Mouse (Mus musculus) neural tube, embryonic 11.5 days (tissue): ENCODE results near the gene Sec14l1. TPM values are rescaled to one million over a fixed set of nuclear protein-coding genes. Genes with fewer than 3 reads are reported as not detected.

Experiments
- ATAC-seq: fragments of 200-750 bp; cut with Nextera tagmentation; 2 replicates; pipeline ENCODE4 v1.8.0; 2017; ENCODE audit warnings: moderate number of reproducible peaks, mild to moderate bottlenecking, moderate TSS enrichment, moderate library complexity; ENCODE audit not compliant: insufficient read depth, low FRiP score, low TSS enrichment
- DNase-seq: peaks from one replicate; pipeline ENCODE4 v3.0.0-alpha.2; 2015; ENCODE audit warnings: low spot score
- H3K27ac ChIP-seq: fragments of 300-500 bp; sonication (generic); 2 replicates; pipeline ENCODE4 v1.5.1; 2014; ENCODE audit warnings: low read depth, mild to moderate bottlenecking, low read length
- H3K27me3 ChIP-seq: fragments of 300-500 bp; sonication (generic); 2 replicates; pipeline ENCODE4 v1.6.1; 2014; ENCODE audit warnings: mild to moderate bottlenecking, low read length, mixed read lengths; ENCODE audit not compliant: control insufficient read depth, insufficient read depth
- H3K36me3 ChIP-seq: fragments of 300-500 bp; sonication (generic); 2 replicates; pipeline ENCODE4 v1.6.1; 2014; ENCODE audit warnings: mild to moderate bottlenecking, low read length, moderate library complexity, mixed read lengths; ENCODE audit not compliant: control insufficient read depth, insufficient read depth
- H3K4me1 ChIP-seq: fragments of 300-500 bp; sonication (generic); 2 replicates; pipeline ENCODE4 v1.6.1; 2014; ENCODE audit warnings: low read length, mixed read lengths; ENCODE audit not compliant: control insufficient read depth, insufficient read depth
- H3K4me2 ChIP-seq: fragments of 300-500 bp; sonication (generic); 2 replicates; pipeline ENCODE4 v1.6.1; 2014; ENCODE audit warnings: low read depth, mild to moderate bottlenecking, moderate library complexity
- H3K4me3 ChIP-seq: fragments of 300-500 bp; sonication (generic); 2 replicates; pipeline ENCODE4 v1.5.1; 2014; ENCODE audit warnings: low read depth, low read length
- H3K9ac ChIP-seq: fragments of 300-500 bp; sonication (generic); 2 replicates; pipeline ENCODE4 v1.6.1; 2014; ENCODE audit warnings: mild to moderate bottlenecking, low read length
- H3K9me3 ChIP-seq: fragments of 300-500 bp; sonication (generic); 2 replicates; pipeline ENCODE4 v1.6.1; 2016; ENCODE audit warnings: low read length; ENCODE audit not compliant: control insufficient read depth
- WGBS: fragments of 180-500 bp; shearing (Covaris S2); extraction: QIAGEN DNeasy Blood & Tissue Kit; methylation state at CpG from one replicate; pipeline ENCODE4 v1.1.7; 2014; 5-methylcytosine and 5-hydroxymethylcytosine counted together
- polyA plus RNA-seq: library from polyadenylated mRNA; unstranded; fragments of >200 nt; fragmentation: Nextera tagmentation; extraction: Ambion mirVana; gene quantifications from 2 replicates; pipeline ENCODE4 v1.2.1, GENCODE M21; 2014

Sec14l1 gene
- polyA plus RNA-seq, 1 experiment from 2014 or later = 44.2 TPM

DNA sequence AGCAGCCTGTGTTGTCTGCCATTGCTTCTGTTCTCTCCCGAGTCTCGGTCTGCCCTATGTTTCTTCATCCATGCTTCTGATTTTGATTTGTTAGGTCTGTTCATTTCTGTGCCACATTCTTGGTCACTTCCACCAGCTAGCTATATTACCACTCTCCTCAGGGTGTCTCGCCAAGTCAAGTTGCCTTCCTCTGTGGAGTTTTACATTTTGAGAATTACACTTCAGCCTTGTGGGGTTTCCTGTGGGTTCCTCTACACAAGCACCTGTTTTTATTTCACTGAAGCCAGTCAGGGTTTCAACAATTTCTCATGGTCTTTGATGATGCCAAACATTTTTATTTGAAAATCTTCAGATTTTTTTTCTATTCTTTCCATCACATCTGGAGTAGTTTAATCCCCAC lies 67.8 kb downstream of the Sec14l1 start:
- WGBS = 90% methylated on average over 3 of the region's 3 CpGs
- no peak for ATAC-seq

GRCm38 (mm10) chr11:117183299-117183698 lies 68.3 kb downstream of the Sec14l1 start:
- Histone ChIP-seq H3K4me3 (no peak overlapping the region), H3K9me3 (0 out of 2 replicates have a peak, but pooled peaks cover 2% of the 10 kb centered on the region), H3K4me1 (no peaks in the 10 kb centered on the region), H3K4me2 (no peak overlapping the region), H3K36me3 (no peaks in the 10 kb centered on the region), H3K9ac (no peak overlapping the region), H3K27ac (no peak overlapping the region), H3K27me3 (no peaks in the 10 kb centered on the region)
- DNase-seq = no peak
- 82% methylated on average over 2 of the region's 3 CpGs for WGBS
- ATAC-seq = no peak

More for the DNA sequence above, 67.8 kb downstream of the Sec14l1 start:
- Histone ChIP-seq H3K4me3 (no peak overlapping the region), H3K36me3 (no peaks in the 10 kb centered on the region), H3K4me1 (no peaks in the 10 kb centered on the region), H3K9ac (no peak overlapping the region), H3K27me3 (no peaks in the 10 kb centered on the region), H3K9me3 (0 out of 2 replicates have a peak, but pooled peaks cover 2% of the 10 kb centered on the region), H3K4me2 (no peak overlapping the region), H3K27ac (no peak overlapping the region)
- DNase-seq = no peak

DNA sequence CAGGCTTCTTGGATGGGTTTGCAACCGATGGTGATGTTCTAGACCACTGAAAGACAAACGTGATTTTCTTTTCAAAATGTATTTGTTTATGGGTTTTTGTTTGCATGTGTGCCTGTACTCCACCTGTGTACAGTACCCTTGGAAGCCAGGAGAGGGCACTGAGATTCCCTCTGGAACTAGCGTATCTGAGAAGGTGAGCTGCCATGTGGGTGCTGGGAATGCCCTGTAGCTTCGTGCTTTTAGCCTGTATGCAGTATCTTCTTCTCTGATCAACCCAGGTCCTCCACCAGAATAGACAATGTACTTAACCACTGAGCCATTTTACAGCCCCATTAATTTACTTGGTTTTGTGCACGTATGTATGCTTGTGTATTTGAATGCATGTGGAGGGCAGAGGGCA lies 68.9 kb downstream of the Sec14l1 start:
- no peak overlapping the region for H3K4me2 ChIP-seq
- WGBS = 82% methylated on average over 5 of the region's 5 CpGs
- H3K9me3 ChIP-seq = 0 out of 2 replicates have a peak, but pooled peaks cover 2% of the 10 kb centered on the region
- H3K36me3 ChIP-seq = no peaks in the 10 kb centered on the region
- H3K4me3 ChIP-seq = no peak overlapping the region
- DNase-seq (no peak), ATAC-seq (no peak)
- H3K4me1 ChIP-seq = no peaks in the 10 kb centered on the region
- no peak overlapping the region for H3K27ac ChIP-seq
- no peaks in the 10 kb centered on the region for H3K27me3 ChIP-seq
- H3K9ac ChIP-seq = no peak overlapping the region

GRCm38 (mm10) chr11:117185076-117185933 lies 70.3 kb downstream of the Sec14l1 start:
- H3K9ac ChIP-seq = no peak overlapping the region
- DNase-seq (no peak), ATAC-seq (no peak)
- 0 out of 2 replicates have a peak, but pooled peaks cover 2% of the 10 kb centered on the region for H3K9me3 ChIP-seq
- H3K4me1 ChIP-seq = no peaks in the 10 kb centered on the region
- H3K27ac ChIP-seq = 0 out of 2 replicates have a peak overlapping the region, but pooled peaks have one; percentile 36
- H3K27me3 ChIP-seq = no peaks in the 10 kb centered on the region
- no peak overlapping the region for H3K4me2 ChIP-seq
- H3K4me3 ChIP-seq = no peak overlapping the region
- WGBS = 53% methylated on average over 21 of the region's 21 CpGs
- no peaks in the 10 kb centered on the region for H3K36me3 ChIP-seq

DNA sequence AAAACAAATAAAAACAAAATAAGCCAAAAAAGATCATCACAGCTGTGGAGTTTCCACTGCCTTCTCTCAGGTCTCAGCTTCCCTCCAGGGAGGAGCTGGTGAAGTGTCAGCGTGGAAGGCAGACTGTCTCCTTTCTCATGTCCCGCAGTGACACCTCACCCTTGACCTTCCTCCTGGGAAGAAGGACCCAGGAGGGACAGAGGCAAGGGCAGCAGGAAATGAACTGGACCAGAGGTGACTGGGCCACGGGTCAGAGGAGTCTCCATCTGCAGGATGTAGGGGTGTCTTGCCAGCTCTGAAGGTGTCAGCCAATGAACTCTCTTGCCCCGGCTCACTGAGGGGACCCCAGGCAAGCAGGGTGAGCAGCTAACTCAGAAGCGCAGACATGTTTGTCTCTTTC lies 76.6 kb downstream of the Sec14l1 start:
- ATAC-seq = no peak
- H3K27ac ChIP-seq = no peak overlapping the region
- no peaks in the 10 kb centered on the region for H3K9me3 ChIP-seq
- no peak overlapping the region for H3K9ac ChIP-seq
- H3K27me3 ChIP-seq = no peaks in the 10 kb centered on the region
- H3K4me3 ChIP-seq = no peak overlapping the region
- H3K36me3 ChIP-seq = no peaks in the 10 kb centered on the region
- H3K4me1 ChIP-seq = no peaks in the 10 kb centered on the region
- H3K4me2 ChIP-seq = no peak overlapping the region
- WGBS = 63% methylated on average over 5 of the region's 5 CpGs
- DNase-seq = no peak

DNA sequence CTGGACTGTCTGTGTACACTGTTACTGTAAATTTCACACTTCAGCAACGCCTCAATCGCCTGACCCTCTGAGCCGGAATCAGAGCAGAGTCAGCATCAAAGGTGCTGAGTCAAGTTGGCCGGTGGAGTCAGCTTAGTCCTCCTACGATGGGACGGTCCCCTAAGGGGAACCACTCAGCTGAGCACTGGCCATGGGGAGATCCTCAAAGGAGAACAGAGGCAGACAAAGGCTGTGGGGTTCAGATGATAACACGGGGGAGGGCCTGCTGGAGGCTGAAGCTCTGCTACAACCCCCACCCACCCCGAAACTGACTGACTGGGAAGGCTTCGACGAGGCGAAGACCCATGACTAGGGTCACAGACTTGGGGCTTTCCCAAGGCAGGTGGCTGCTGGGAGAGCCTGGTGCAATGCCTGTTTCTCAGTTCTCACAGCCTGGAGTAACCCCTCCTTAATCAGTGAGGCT lies 79.5 kb downstream of the Sec14l1 start:
- peaks cover 11% of the 10 kb centered on the region for H3K27me3 ChIP-seq
- H3K27ac ChIP-seq = no peak overlapping the region
- no peak overlapping the region for H3K4me2 ChIP-seq
- peaks cover 4% of the 10 kb centered on the region for H3K4me1 ChIP-seq
- ATAC-seq (no peak), DNase-seq (no peak)
- no peaks in the 10 kb centered on the region for H3K9me3 ChIP-seq
- H3K36me3 ChIP-seq = no peaks in the 10 kb centered on the region
- no peak overlapping the region for H3K9ac ChIP-seq
- 79% methylated on average over 11 of the region's 11 CpGs for WGBS
- H3K4me3 ChIP-seq = no peak overlapping the region

GRCm38 (mm10) chr11:117195616-117196015 lies 80.6 kb downstream of the Sec14l1 start:
- no peak for DNase-seq
- peaks cover 8% of the 10 kb centered on the region for H3K4me1 ChIP-seq
- H3K27me3 ChIP-seq = peaks cover 22% of the 10 kb centered on the region
- H3K4me2 ChIP-seq = no peak overlapping the region
- no peaks in the 10 kb centered on the region for H3K9me3 ChIP-seq
- ATAC-seq = no peak
- no peaks in the 10 kb centered on the region for H3K36me3 ChIP-seq
- H3K9ac ChIP-seq = no peak overlapping the region
- no peak overlapping the region for H3K4me3 ChIP-seq
- 89% methylated on average over 6 of the region's 6 CpGs for WGBS
- H3K27ac ChIP-seq = no peak overlapping the region

- H3K9ac ChIP-seq = no peak overlapping the region
- no peak overlapping the region for H3K4me3 ChIP-seq
- ATAC-seq = no peak
- DNase-seq = no peak
- WGBS = 93% methylated on average over 7 of the region's 7 CpGs
- peaks cover 28% of the 10 kb centered on the region for H3K27me3 ChIP-seq
- no peak overlapping the region for H3K27ac ChIP-seq
- no peaks in the 10 kb centered on the region for H3K9me3 ChIP-seq
- peaks cover 8% of the 10 kb centered on the region for H3K4me1 ChIP-seq
- no peak overlapping the region for H3K4me2 ChIP-seq
- H3K36me3 ChIP-seq = no peaks in the 10 kb centered on the region
Measured at GRCm38 (mm10) chr11:117196681-117197080, 81.7 kb downstream of the Sec14l1 start.

GRCm38 (mm10) chr11:117198122-117198521 lies 83.2 kb downstream of the Sec14l1 start:
- DNase-seq = no peak
- ATAC-seq = no peak
- no peak overlapping the region for H3K4me2 ChIP-seq
- peaks cover 28% of the 10 kb centered on the region for H3K27me3 ChIP-seq
- 87% methylated on average over 5 of the region's 5 CpGs for WGBS
- H3K27ac ChIP-seq = no peak overlapping the region
- no peaks in the 10 kb centered on the region for H3K36me3 ChIP-seq
- H3K9ac ChIP-seq = no peak overlapping the region
- no peaks in the 10 kb centered on the region for H3K9me3 ChIP-seq
- H3K4me3 ChIP-seq = no peak overlapping the region
- peaks cover 8% of the 10 kb centered on the region for H3K4me1 ChIP-seq
